Mouse (Mus musculus) heart, adult 2 months (tissue): ENCODE data around the gene Setdb2.
"Not testable (repeated sequence)": the region's sequence is repeated elsewhere in the genome, so short reads cannot be mapped to it uniquely, and the experiment has no call there.

Experiments
- CTCF ChIP-seq: fragments of 200-600 bp; IDR thresholded peaks from 2 replicates; pipeline ENCODE4 v1.8.1; 2022; ENCODE audit warnings: antibody characterized with exemption, mild to moderate bottlenecking, moderate library complexity
- EP300 ChIP-seq: fragments of 200-500 bp; IDR thresholded peaks from 2 replicates; pipeline ENCODE4 v1.6.1; 2011; ENCODE audit warnings: low read depth, low read length, control low read depth; ENCODE audit not compliant: insufficient read depth
- POLR2A ChIP-seq: fragments of 200-500 bp; IDR thresholded peaks from 2 replicates; pipeline ENCODE4 v1.6.1; 2011; ENCODE audit warnings: mild to moderate bottlenecking, low read depth, low read length, control low read depth; ENCODE audit not compliant: insufficient read depth

GRCm38 (mm10) chr14:59414979-59415378 is 25.7 kb downstream of the Setdb2 start:
- not testable (repeated sequence) for TF ChIP-seq CTCF, POLR2A, EP300
